Mouse (Mus musculus) adrenal gland, postnatal 4 days (tissue): ENCODE measurements around the gene Bicral. TPM values are rescaled to one million over a fixed set of nuclear protein-coding genes. Genes with fewer than 3 reads are reported as not detected.

Source experiments
- DNase-seq, 2 experiments: peaks; one replicate each; pipeline ENCODE4 v3.0.0; 2021 to 2022; ENCODE audit warnings: low spot score in 2 of 2, mixed read lengths in 2 of 2
- long read RNA-seq, 2 experiments: library from polyadenylated mRNA; stranded (forward); transcript quantifications; one replicate each; pipeline ENCODE4 v2.0.0; 2021
- total RNA-seq, 2 experiments: library from RNA; stranded (reverse); gene quantifications; 2 replicates each; pipeline ENCODE4 v1.2.3; 2021

Bicral gene
- total RNA-seq = 10 to 100 TPM; 21.6 to 24.8 TPM
- long read RNA-seq, experiment 1, partial matches to known transcripts = 0 of 16 reads
- long read RNA-seq, experiment 1, other reads (novel, unspliced or antisense) = 16 of 16 reads
- long read RNA-seq, experiment 2, partial matches to known transcripts = 0 of 19 reads
- long read RNA-seq, experiment 2, other reads (novel, unspliced or antisense) = 19 of 19 reads

DNA sequence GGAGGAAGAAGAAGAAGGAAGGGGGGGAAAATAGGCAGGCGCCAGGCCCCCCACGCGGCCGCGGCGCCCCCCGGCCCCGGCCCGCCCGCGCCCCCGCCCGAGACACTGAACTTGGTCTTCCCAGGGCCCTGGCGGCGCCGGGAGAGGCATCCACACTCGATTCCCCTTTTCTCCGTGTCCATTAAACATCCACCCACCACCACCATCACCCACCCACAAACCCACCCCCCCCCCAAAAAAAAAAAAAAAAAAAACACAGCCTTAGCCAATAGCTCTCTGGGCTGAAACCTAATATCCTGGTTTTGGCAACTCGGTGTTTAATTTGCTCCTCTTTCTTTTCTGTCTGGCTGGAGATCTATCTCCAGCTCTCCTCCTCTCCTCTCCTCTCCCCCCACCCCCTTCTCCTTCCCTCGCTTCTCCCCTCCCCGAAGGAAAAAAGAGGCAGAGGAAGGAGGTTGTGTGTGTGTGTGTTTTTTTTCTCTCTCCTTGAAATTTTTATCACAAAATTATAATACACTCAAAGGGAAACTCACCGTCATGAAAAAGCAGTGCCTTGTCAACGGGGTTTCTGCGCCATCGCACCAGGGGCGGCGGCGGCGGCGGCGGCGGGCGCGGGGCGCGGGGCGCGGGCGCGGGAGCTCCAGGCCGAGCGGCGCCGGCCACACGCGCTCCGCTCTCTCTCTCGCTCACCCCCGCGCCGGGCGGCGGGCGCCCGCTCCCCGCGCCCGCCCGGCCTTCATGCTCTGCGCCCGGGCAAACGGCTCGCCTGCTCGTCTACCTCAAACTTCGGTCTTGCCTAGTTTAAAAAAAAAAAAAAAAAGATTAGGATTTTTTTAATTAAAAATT, at the start of gene Bicral:
Bicral (minus strand) TSS at position 580 of the 846 bp plus-strand sequence.
- DNase-seq = peak; percentile 49 to 51

GRCm38 (mm10) chr17:46903876-46904490, 45.7 kb upstream of the Bicral start:
- peak; percentile 55 to 61 for DNase-seq

DNA sequence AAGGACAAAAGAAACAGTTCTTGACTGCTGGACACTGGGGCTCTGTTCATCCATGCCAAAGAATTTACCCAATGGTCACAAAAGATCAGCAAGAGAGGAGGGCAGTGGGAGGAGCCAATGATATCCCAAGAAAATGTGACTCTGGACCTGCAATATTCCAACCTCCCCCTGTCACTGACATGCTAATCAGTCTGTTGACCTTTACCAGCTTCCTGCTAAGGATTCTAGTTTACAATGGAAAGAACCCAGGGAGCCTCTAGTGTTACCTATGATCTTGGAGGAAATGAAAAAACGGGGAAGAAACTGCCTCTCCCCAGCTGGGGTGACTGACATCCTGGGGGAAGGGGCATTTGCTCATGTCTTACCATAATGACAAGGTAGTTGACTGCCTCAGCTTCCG, 42.7 kb upstream of the Bicral start:
- no peak for DNase-seq

- DNase-seq = no peak
These were observed 39.1 kb upstream of the Bicral start for GRCm38 (mm10) chr17:46897221-46897950.

- no peak for DNase-seq
These were observed 37.1 kb upstream of the Bicral start for GRCm38 (mm10) chr17:46895426-46895825.

- DNase-seq = peak in 1 of 2 experiments; percentile 16
These were observed 32.7 kb upstream of the Bicral start for GRCm38 (mm10) chr17:46890843-46891594.

- peak; percentile 89 to 90 for DNase-seq
These were observed 32.0 kb upstream of the Bicral start, which contains the start of gene Tbcc for GRCm38 (mm10) chr17:46890116-46890815. Gene Tbcc (plus strand): TSS chr17:46890684.

DNA sequence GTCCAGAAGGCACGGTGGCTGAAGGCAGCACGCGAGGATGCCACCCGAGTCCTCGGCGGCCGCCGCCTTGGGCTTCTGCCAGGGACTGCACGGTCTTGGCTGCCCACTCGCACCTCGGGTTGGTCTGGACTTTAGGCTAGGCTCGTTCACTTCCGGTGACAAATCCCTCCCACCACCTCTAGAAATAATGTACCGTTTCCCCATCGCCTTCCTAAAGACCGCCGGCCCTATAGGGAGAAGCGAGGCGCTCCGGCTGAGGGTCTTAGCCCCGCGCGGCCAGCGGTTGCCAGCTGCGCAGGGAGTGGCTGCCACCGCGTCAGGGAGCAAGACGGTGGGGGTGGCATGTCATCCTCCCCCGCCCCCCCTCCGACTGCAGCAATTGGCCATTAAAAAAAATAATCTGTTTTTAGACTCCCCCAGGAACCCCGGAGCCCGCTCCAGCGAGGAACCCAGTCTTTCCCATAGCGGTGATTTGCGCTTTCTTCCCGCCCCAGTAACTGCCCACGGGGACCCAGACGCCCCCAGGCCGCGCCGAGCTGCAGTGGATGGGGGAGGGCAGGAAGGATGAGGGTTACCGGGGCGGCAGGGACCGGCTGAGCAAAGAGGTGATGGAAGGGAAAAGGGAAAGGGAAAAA, 31.3 kb upstream of the Bicral start:
- DNase-seq = peak; percentile 48 to 67

- no peak for DNase-seq
These were observed 30.4 kb upstream of the Bicral start for GRCm38 (mm10) chr17:46888511-46889212.

DNA sequence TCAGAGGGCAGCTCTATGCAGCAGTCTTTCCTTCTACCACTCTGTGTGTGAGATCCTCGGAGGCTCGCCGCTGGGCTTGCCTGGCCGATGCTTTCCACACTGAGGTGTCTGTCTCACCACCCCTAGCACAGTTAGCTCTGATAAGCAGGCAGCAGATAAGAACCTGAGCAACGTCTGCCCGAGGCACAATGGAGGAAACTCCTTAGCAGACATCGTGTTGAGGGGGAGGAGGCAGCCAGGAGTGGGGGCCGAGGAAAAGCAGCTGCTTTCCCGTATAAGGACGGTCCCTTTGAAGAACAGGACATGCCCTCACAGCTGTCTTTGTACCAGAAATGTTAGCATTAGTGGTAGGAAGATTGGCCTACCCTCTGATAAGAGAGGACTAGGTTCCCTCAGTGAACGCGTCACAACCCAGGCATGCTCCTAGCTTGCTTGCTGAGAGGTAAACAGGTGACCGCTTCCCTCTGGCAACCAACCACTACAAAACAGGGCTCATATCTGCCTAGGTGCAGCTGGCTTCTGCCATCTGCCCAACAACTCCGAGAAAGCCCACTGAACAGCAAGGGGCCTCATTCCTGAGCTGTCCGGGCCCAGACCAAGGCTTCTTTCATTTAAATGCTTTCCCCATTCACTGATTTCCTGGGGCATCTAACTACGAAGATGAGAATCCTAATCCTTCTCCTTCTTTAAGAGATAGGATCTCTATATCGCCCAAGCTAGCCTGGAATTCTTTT, 27.8 kb upstream of the Bicral start:
- DNase-seq = no peak

- DNase-seq = no peak
These were observed 27.1 kb upstream of the Bicral start for GRCm38 (mm10) chr17:46885218-46885909.

- DNase-seq = no peak
These were observed 26.5 kb upstream of the Bicral start for GRCm38 (mm10) chr17:46884766-46885165.

GRCm38 (mm10) chr17:46883107-46883506, 24.8 kb upstream of the Bicral start:
- DNase-seq = no peak

- DNase-seq = no peak
These were observed 23.4 kb upstream of the Bicral start for GRCm38 (mm10) chr17:46881728-46882127.

DNA sequence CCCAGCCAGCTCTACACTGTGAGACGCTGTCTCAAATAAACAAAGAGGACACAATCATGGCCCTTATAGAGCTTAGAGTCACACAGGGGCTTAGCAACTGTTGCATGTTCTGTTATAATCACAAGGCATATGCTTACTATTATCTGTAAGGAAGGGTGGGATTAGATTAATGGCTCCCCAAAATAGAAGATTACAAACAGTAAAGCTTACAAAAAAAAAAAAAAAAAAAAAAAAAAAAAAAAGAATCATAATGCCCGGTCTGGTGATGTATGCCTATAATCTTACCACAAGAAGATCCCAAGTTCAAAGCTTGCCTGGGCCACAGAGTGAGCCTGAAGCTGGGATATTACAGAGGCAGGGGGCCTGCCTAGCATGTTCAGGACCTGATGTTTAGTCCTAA, 22.0 kb upstream of the Bicral start:
- DNase-seq = no peak

GRCm38 (mm10) chr17:46879841-46880311, 21.6 kb upstream of the Bicral start:
- DNase-seq = no peak

DNA sequence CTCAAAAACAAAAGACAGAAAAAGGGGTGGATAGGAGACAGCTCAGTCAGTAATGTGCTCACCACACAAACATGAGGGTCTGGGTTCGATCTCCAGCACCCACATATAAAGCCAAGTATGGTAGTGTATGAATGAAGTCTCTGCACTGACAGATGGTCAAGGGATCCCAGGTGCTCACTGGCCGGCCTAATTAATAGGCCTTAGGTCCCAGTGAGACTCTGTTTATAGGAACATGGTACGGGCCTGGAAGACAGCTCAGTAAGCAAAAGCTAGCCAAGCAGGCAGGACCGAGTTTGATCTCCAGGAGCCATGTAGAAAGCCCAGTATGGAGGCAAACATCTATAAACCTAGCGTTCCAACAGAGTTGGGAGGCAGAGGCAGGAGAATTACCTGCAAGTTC, 18.8 kb upstream of the Bicral start:
- no peak for DNase-seq
